Mouse (Mus musculus) lung, postnatal 4 days (tissue): Measurements from ENCODE around the gene Lrrc38.
A peak's percentile ranks its signal among the peaks of the same experiment; 100 is the strongest.

Experiments
- DNase-seq, 2 experiments: peaks; one replicate each; pipeline ENCODE4 v3.0.0; 2021

The Lrrc38 gene

DNA sequence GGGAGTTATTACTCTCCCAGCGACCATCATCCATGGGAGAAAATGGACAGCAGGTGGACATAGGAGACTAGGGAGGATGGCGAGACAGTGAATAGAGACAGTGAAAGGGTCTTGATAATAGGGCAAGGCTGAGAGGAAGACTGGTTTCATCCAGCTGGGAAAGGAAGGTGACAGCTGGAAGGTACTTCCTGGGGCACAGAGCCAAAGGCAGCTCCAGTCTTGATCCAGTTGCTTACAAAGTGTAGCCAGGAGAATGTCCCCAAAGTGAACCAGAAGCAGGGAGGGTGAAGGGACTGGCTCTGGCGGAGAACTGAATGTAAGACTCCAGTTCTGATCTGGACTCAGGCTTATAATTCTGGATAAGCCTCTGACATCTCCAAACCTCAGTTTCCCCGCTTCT lies 2.7 kb downstream of the Lrrc38 start:
- DNase-seq: no peak

DNA sequence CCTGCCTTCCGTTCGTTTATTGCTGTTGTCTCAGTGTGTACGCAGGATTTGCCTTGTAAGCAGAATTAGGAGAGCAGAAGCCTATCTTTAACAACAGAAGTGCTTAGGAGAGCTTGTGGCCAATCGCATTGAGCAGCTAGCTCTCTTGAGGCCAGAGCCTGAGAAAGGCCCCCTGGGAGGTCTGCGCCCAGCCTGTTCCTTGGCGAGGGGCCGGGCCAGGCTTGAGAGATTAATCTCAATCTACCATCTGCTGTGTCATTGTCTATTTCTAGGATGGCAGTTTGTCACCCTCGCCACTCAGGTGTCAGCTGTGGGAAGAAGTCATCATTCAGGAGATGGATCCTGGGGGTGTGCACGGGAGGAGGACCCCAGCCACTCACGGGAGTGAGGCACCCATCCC lies 12.0 kb downstream of the Lrrc38 start:
- DNase-seq: no peak

DNA sequence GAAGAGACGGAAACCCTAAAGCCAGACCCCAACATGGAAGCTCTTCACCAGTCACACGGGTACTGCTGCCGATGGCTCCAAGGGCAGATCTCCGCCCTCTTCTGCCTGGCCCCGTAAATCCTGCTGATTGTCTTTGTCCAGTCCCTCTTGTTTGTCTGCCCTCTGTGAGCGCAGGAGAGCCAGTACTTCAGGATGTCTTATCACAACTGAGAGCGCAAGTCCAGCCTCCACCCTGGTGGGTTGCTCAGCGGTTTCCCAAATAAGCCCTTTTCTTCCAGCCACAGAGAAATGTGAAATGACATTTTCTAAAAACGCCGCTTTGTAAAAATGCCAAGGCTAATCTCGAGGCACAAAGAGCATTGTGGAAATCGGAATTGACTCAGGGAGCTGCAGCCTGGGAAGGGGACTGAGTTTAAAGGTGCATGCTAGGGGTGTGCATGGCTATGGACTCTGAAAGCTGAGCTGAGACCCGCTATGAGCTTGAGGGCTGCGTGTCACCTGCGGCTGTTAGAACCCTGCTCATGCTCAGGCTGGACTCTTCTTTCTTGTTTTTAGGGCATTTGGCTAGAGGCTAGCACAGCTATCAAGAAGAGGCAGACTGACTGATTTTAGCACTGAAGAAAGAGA lies 17.0 kb downstream of the Lrrc38 start:
- DNase-seq: no peak

DNA sequence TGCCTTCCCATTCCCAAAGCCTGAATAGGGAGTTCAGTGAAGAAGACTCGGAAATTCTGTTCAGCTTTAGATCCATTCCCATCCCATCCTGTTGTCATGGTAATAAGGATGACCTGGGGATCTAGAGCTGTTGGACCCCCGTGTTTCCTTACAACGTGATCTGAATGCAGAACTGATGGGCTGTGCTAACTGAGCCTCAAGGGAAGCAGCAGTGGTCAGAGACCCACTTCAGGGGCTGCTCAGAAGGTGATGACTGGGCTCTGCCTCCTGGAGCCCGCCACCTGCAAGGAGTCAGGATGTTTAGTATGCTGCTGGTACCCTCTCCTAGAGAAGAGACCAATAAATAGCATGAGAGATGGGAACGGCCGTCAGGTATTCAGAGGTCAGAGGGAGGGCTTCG lies 29.9 kb downstream of the Lrrc38 start:
- no peak for DNase-seq

DNA sequence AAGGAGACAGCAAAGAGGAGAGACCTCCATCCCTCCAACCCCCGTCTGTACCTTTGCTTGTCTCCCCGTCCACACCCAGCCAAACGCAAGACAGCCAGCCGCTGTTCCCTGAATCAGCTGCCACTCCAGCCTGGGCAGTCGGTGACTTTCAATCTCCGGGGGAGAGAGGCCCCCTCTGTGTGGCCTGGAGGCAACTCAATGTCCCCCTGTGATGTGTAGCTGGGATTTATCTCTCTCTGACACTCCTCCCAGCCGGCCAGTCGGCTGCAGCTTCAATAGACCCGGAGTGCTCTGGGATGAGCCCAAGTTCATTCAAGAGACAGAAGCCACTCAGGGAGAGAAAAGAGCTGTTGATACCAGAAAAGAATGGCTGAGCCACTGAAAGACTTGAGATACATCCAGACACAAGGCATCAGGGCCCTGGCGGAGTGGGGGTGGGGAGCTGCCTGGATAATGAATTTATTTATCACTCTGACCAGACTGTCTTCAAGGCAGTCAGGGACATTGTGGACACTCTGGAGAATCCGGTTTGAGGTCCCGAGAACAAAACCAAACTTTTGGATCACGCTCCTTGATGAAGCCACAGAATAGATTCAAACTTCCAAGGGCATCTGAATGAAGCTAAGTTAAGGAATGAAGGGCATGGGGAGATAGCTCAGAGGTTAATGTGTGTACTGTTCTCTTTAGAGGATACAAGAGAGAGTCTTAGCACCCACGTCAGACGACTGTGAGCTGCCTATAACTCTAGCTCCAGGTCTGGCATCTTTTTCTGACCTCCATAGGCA lies 30.6 kb downstream of the Lrrc38 start:
- no peak for DNase-seq

DNA sequence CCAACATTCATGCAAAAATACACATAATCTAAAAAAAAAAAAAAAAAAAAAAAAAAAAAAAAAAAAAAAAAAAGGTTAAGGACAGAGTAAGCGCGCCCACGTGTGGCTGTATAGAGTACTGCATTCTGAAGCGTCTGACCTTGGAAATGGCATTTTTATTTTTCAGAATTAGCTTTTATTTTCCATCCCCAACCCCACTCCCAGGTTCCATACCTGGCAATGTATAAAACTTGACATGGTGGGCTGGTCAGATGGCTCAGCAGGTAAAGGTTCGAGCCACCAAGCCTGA lies 31.1 kb downstream of the Lrrc38 start:
- DNase-seq: peak in 1 of 2 experiments; percentile 27

DNA sequence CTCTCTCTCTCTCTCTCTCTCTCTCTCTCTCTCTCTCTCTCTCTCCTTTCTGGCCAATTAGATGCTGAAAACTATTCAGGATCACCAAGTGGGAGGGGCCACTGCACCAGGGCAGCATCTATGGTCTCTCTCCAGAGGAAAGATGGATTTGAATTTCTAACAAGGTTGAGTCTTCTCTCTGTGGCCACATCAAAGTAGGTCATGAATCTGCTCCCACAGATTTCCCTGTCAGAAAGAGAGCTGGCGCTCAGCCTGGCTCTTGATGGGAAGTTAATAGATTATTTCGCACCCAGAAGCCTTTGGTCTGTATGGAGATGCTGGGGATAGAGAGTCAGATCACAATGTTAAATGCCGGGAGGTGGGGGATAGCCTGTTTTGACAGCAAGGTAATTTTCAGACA lies 32.6 kb downstream of the Lrrc38 start:
- no peak for DNase-seq

DNA sequence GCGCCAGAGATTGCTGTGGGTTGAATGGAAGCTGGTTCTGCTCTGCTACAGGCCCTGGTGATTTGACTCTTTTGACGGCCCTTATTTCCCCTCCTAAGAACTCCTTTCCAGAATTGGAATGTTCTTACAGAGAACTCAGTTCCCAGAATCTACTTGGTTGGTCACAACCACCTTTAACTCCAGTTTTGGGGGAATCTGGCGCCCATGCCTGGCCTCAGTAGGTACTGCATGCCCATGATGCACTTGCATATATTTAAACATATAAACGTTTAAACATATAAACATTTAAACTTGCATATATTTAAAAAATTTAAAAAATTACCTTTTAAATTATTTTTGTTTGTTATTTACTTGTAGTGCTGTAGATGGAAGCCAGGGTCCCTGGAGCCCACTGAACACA lies 34.1 kb downstream of the Lrrc38 start:
- no peak for DNase-seq

DNA sequence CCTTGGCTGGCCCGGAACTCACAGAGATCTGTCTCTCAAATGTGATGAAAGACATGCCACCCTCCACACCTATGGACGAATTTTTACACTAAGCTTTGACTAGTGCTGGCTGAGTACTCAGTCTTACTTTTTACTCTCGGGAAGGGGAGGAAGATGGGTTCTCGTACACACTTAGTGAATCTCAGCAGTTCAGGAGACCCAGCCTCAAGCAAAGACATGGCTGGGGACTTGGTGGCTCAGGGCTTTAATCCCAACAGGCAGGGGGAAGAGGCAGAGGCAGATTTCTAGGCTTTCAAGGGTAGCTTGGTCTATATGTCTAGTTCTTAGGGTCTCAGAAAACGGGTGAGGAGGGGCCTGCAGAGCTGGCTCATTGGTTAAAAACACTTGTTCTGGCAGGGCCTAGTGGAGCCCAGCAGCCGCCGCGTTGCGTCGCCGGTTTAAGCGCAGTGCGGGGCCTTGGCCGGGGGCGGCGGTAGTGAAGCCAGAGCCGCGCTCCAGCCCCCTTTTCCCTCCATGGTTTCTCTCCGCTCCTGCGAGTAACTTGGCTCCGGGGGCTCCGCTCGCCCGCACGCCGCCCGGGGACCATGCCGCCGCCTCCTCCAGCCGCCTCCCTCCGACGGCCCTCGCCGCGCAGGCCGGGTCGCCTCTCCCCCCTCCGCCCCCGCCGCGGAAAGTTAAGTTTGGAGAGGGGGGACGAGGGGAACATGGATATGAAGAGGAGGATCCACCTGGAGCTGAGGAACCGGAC lies 39.6 kb downstream of the Lrrc38 start:
- DNase-seq: peak; percentile 51 to 55

DNA sequence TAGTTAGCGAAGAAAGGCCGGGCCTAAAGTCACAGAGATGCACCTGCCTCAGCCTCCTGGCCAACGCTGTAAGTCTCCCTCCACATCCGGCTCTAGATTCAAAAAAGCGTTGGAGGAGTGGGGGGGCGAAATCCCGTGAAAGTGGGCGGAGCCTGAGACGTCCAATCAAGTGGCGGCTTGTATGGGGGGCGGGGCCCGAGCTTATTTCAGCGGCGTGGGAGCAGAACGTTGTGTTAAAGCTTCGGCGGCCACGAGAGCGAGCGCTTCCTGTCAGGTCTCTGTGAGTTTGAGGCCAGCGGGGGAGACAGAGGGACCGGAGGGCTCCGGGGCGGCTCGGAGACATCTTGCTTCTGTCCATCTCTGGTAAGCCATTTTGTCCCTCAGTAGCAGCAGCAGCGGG lies 44.6 kb downstream of the Lrrc38 start, which contains the start of gene Pramel1:
Pramel1 (plus strand) TSS at position 248 of the 400 bp plus-strand sequence.
- no peak for DNase-seq

DNA sequence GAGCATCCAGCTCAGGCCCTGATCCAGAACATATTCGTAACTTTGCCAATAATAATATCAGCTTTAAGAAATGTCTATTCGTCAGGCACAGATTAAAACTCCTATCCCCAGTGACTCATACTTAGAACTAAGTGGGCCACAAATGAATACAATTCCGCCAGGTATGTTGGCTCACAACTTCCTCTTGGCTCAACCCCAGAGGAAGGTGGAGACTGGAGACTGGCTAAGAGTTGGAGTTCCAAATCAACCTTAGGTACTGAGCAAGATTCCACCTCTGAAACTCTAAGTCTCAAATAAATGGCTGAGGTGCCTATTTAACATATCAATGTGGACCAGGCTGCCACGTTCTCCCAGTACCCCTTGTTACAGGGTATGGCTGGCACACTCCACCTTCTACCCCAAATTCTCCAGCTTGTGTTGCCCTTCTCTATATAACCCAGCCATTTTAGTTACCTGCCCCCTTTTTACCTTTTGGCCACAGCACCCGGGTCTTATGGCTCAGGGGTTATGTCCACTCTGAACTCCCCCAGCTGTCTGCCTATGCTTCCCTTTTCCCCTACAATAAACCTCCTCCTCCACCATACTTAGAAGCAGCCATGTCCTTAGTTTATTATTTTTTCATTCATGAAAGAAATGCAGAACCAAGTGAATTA lies 62.1 kb downstream of the Lrrc38 start:
- DNase-seq: peak in 1 of 2 experiments; percentile 11

DNA sequence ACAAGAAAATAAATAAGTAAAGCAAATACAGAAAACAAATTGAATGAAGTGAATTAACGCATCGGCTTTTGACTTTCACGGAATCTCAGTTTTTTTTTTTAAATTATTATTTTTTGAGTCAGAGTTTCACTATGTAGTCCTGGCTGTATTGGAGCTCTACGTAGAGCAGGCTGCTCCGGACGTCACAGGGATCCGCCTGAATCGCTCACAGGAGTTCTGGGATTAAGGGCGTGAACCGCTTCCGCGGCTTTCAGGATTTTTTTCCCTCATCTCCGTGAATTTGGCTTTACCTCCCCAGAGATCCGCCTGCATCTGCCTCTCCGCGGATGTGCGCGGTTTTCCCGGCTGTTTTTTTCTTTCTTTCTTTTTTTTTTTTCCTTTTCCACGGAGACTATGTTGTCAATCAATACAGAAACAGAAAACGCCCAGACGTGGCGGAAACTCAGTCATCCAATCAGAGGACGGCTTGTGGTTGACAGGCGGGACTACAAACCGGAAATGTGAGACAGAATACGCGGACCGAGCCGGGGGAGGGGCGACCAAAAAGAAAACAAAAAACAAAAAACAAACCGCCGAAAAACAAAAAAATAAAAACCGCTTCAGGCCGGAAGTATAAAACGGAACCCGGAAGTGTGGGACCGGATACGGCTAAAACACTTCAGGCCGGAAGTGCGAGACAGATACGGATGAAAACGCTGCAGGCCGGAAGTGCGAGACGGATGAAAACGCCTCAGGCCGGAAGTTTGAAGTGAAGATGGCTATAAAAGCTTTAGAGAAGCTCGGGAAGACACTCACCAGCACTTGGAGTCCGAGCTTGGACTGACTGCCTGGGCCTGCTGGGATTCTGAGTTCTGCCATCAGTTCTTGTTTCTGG lies 62.9 kb downstream of the Lrrc38 start, which contains the start of gene Pramef8:
Pramef8 (plus strand) TSS at position 208 of the 874 bp plus-strand sequence.
- DNase-seq: peak; percentile 91 to 93

DNA sequence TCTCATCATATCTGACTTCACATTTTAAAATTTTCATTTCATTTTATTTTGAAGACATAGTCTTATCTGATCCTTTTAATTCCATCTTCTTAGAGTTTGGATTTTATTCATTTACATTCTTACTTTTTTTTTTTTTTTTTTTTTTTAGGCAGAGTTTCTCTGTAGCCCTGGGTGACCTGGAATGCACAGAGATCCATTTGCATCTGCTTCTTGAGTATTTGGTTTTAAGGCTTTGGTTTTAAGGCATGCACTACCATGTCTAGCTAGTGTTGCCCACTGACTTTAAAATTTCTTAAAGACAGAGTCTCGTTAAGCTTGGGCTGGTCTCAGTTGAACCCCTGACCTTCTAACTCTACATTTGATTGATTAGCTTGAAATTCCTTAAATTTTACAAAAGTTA lies 64.1 kb downstream of the Lrrc38 start:
- DNase-seq: no peak

DNA sequence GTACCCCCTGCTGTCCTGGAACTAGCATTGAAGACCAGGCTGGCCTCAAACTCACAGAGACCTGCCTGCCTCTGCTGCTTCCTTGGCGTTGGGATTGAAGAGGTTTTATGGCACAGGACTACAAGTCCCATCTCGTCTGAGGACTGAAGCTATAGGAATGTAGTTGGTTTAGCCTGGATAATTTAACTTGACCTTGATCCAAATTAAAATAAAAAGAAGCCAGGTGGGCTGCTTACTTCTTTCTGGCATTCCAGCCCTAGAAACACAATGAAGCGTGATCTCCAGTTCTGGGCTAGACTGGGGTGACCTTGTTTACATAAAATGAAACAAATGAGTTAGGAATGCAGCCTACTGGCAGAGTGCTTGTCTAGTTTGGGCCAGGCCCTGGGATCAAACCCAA lies 64.6 kb downstream of the Lrrc38 start:
- DNase-seq: no peak
